In the genomic region with DNA sequence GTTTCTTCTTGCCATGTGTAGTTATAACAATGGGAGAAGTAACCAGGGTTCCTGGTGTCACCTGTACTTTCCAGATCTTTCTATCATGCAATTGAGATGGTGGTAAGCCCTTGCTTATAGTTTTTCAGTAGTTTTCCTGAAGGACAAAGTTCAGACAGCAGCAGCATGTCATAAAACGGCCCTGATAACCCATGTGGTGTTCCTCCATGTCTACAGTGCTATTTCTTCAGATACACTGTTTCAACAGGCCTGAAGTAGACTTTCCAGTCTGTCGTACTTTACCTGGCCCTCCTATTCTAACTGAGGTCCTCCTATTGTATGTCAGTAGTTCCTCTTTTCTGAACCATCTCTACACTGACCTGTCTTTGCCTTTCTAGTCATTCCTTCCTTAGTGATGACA, we compare ENCODE assay signal across 28 mouse cellular contexts. TPM values are rescaled to one million over a fixed set of nuclear protein-coding genes. Genes with fewer than 3 reads are reported as not detected.
"Had no signal": no experiment of that assay in that cellular context is flagged by ENCODE, and none has a peak within 500 bp of the region (broad histone marks: within the 10 kb centered on the region; RNA-seq: fewer than 3 reads in every experiment).

No protein-coding gene starts in this region.

- DNase-seq: cerebellum, adult 2 months; cerebellum, adult 9-10 months; cerebellum, adult 9-11 months; cerebellum, postnatal 10 days; cerebellum, postnatal 14 days; cerebellum, postnatal 25 days; cerebellum, postnatal 36 days; embryo, embryonic 11 days; forebrain, postnatal 0 days; gastrocnemius, adult 2 months; gastrocnemius, postnatal 10 days; gastrocnemius, postnatal 14 days; gastrocnemius, postnatal 25 days; gastrocnemius, postnatal 36 days; heart, adult 11 months; heart, adult 18-20 months; heart, adult 2 months had no signal

- H3K27me3 ChIP-seq: embryonic facial prominence, embryonic 12.5 days; embryonic facial prominence, embryonic 13.5 days; embryonic facial prominence, embryonic 15.5 days; forebrain, embryonic 12.5 days; forebrain, embryonic 13.5 days; forebrain, embryonic 15.5 days had no signal

- H3K9ac ChIP-seq: embryonic facial prominence, embryonic 12.5 days; embryonic facial prominence, embryonic 13.5 days; embryonic facial prominence, embryonic 15.5 days; forebrain, embryonic 12.5 days; forebrain, embryonic 13.5 days; forebrain, embryonic 15.5 days; forebrain, postnatal 0 days had no signal

- H3K9me3 ChIP-seq: embryonic facial prominence, embryonic 10.5 days; embryonic facial prominence, embryonic 12.5 days; embryonic facial prominence, embryonic 13.5 days; embryonic facial prominence, embryonic 15.5 days; forebrain, embryonic 10.5 days; forebrain, embryonic 12.5 days; forebrain, embryonic 13.5 days; forebrain, embryonic 15.5 days had no signal

- H3K36me3 ChIP-seq: embryonic facial prominence, embryonic 10.5 days; embryonic facial prominence, embryonic 12.5 days; embryonic facial prominence, embryonic 13.5 days; embryonic facial prominence, embryonic 15.5 days; forebrain, embryonic 10.5 days; forebrain, embryonic 12.5 days; forebrain, embryonic 15.5 days had no signal

- H3K4me3 ChIP-seq: embryonic facial prominence, embryonic 10.5 days; embryonic facial prominence, embryonic 12.5 days; embryonic facial prominence, embryonic 13.5 days; embryonic facial prominence, embryonic 15.5 days; erythroblast, embryonic 14.5 days; forebrain, embryonic 10.5 days; forebrain, embryonic 12.5 days; forebrain, embryonic 13.5 days; forebrain, embryonic 15.5 days; gastrocnemius, adult 2 months; heart, adult 2 months had no signal

- ATAC-seq: forebrain, embryonic 13.5 days; forebrain, embryonic 14.5 days; forebrain, embryonic 15.5 days; forebrain, embryonic 16.5 days; forebrain, postnatal 0 days had no signal

- H3K27ac ChIP-seq: embryonic facial prominence, embryonic 10.5 days; embryonic facial prominence, embryonic 12.5 days; embryonic facial prominence, embryonic 13.5 days; embryonic facial prominence, embryonic 15.5 days; forebrain, embryonic 10.5 days; forebrain, embryonic 12.5 days; forebrain, embryonic 13.5 days; forebrain, embryonic 15.5 days; gastrocnemius, adult 2 months; heart, adult 2 months had no signal

- H3K4me2 ChIP-seq: embryonic facial prominence, embryonic 12.5 days; embryonic facial prominence, embryonic 13.5 days; embryonic facial prominence, embryonic 15.5 days; forebrain, embryonic 12.5 days; forebrain, embryonic 13.5 days; forebrain, embryonic 15.5 days had no signal

- H3K4me1 ChIP-seq: embryonic facial prominence, embryonic 10.5 days; embryonic facial prominence, embryonic 12.5 days; embryonic facial prominence, embryonic 13.5 days; embryonic facial prominence, embryonic 15.5 days; forebrain, embryonic 10.5 days; forebrain, embryonic 12.5 days; forebrain, embryonic 13.5 days; forebrain, embryonic 15.5 days had no signal

RNA-seq across cellular contexts. Expression of a gene that starts 16.3 kb away (rescaled TPM):
- polyA plus RNA-seq: erythroblast, embryonic 14.5 days had no signal
